Mouse (Mus musculus): ENCODE results near the gene Adamts4.

Adamts4 gene

GRCm38 (mm10) chr1:171249913-171250600 is at the start of gene Adamts4:
TSS of gene Adamts4 (plus strand) at chr1:171250421.
- no peak for DNase-seq

- no peak for DNase-seq
Observed at GRCm38 (mm10) chr1:171200769-171201168, 49.5 kb upstream of the Adamts4 start.

GRCm38 (mm10) chr1:171203471-171204248 is 46.6 kb upstream of the Adamts4 start:
- DNase-seq = no peak

GRCm38 (mm10) chr1:171204249-171204644 is 46.0 kb upstream of the Adamts4 start:
- DNase-seq = no peak

- DNase-seq = no peak
Observed at GRCm38 (mm10) chr1:171205704-171206493, 44.3 kb upstream of the Adamts4 start.

GRCm38 (mm10) chr1:171209409-171209808 is 40.8 kb upstream of the Adamts4 start:
- no peak for DNase-seq

- DNase-seq = no peak
Observed at GRCm38 (mm10) chr1:171212854-171213253, 37.4 kb upstream of the Adamts4 start.

- no peak for DNase-seq
Observed at GRCm38 (mm10) chr1:171213801-171214496, 36.3 kb upstream of the Adamts4 start, which contains the start of gene Nr1i3. TSS of gene Nr1i3 (plus strand) at chr1:171213970.

GRCm38 (mm10) chr1:171216241-171216955 is 33.8 kb upstream of the Adamts4 start:
- DNase-seq = no peak

- peak; percentile 88 for DNase-seq
Observed at GRCm38 (mm10) chr1:171220871-171221270, 29.4 kb upstream of the Adamts4 start.

- DNase-seq = no peak
Observed at GRCm38 (mm10) chr1:171221281-171222193, 28.7 kb upstream of the Adamts4 start.

- peak; percentile 92 for DNase-seq
Observed at GRCm38 (mm10) chr1:171222238-171223155, 27.7 kb upstream of the Adamts4 start, which contains the start of gene Tomm40l. TSS of gene Tomm40l (minus strand) at chr1:171222514.

GRCm38 (mm10) chr1:171223168-171223567 is 27.1 kb upstream of the Adamts4 start:
- DNase-seq = no peak

- no peak for DNase-seq
Observed at GRCm38 (mm10) chr1:171223796-171224195, 26.4 kb upstream of the Adamts4 start.

GRCm38 (mm10) chr1:171224857-171225256 is 25.4 kb upstream of the Adamts4 start, which contains the start of gene Apoa2:
TSS of gene Apoa2 (plus strand) at chr1:171225054.
- DNase-seq = no peak

- no peak for DNase-seq
Observed at GRCm38 (mm10) chr1:171226780-171227179, 23.4 kb upstream of the Adamts4 start.

- no peak for DNase-seq
Observed at GRCm38 (mm10) chr1:171227879-171228278, 22.3 kb upstream of the Adamts4 start.

GRCm38 (mm10) chr1:171229750-171230149 is 20.5 kb upstream of the Adamts4 start:
- DNase-seq = no peak

GRCm38 (mm10) chr1:171230215-171230614 is 20.0 kb upstream of the Adamts4 start:
- DNase-seq = no peak

- DNase-seq = no peak
Observed at GRCm38 (mm10) chr1:171231844-171232243, 18.4 kb upstream of the Adamts4 start.
